Comparison of ENCODE assay signal across 15 mouse cellular contexts in genomic region chr19:46538213-46538612, GRCm38 (mm10). TPM values are rescaled to one million over a fixed set of nuclear protein-coding genes. Genes with fewer than 3 reads are reported as not detected.
DNase-seq lines count a peak whose midpoint lies in the region; ATAC-seq and TF ChIP-seq lines count a peak whose summit lies in the region.
"Had no signal": no experiment of that assay in that cellular context is flagged by ENCODE, and none has a peak within 500 bp of the region (broad histone marks: within the 10 kb centered on the region; RNA-seq: fewer than 3 reads in every experiment).

No protein-coding gene starts in this region.

- TF ChIP-seq CTCF in heart, postnatal 0 days (IDR thresholded peaks at IDR 0.05; ENCODE audit: low read depth), result peak; percentile 50
- TF ChIP-seq CTCF in brain, embryonic 14.5 days (IDR thresholded peaks at IDR 0.05; ENCODE audit: borderline replicate concordance, extremely low read depth, insufficient read depth, insufficient read length), result peak; percentile 11; the same call in 1 of the 2 replicates

- TF ChIP-seq POLR2A in brain, embryonic 14.5 days (IDR thresholded peaks at IDR 0.05; ENCODE audit: borderline replicate concordance, extremely low read depth, insufficient read depth, insufficient read length, poor library complexity, severe bottlenecking), result no peak

- no peak overlapping the region for H3K9ac ChIP-seq in heart, postnatal 0 days (replicated peaks; ENCODE audit: low read depth, low read length)
- H3K9ac ChIP-seq in stomach, embryonic 14.5 days (replicated peaks; ENCODE audit: low read depth, low read length), result no peak overlapping the region
- H3K9ac ChIP-seq in forebrain, embryonic 15.5 days (replicated peaks), result no peak overlapping the region
- H3K9ac ChIP-seq in hindbrain, embryonic 12.5 days, result no peak overlapping the region
- H3K9ac ChIP-seq: heart, embryonic 12.5 days; limb, embryonic 12.5 days had no signal

- H3K27me3 ChIP-seq in heart, postnatal 0 days (ENCODE audit: control insufficient read depth, insufficient read depth, low read length), result no peaks in the 10 kb centered on the region
- no peaks in the 10 kb centered on the region for H3K27me3 ChIP-seq in megakaryocyte, embryonic 14.5 days (replicated peaks)
- no peaks in the 10 kb centered on the region for H3K27me3 ChIP-seq in stomach, embryonic 14.5 days (ENCODE audit: control insufficient read depth, insufficient read depth, low read length)
- H3K27me3 ChIP-seq in forebrain, embryonic 15.5 days, result no peaks in the 10 kb centered on the region
- H3K27me3 ChIP-seq in hindbrain, embryonic 12.5 days, result no peaks in the 10 kb centered on the region
- H3K27me3 ChIP-seq: heart, embryonic 12.5 days; limb, embryonic 12.5 days had no signal

- ATAC-seq in heart, postnatal 0 days (ENCODE audit: insufficient read depth, low read depth), result no peak
- no peak for ATAC-seq in megakaryocyte, adult 5-6 weeks (ENCODE audit: poor library complexity, severe bottlenecking)
- ATAC-seq in stomach, embryonic 14.5 days (ENCODE audit: insufficient number of reproducible peaks, insufficient read depth, low FRiP score, low read depth), result peak; percentile 61; the same call in 1 of the 2 replicates
- ATAC-seq in forebrain, embryonic 15.5 days (replicated peaks), result no peak
- no peak for ATAC-seq in hindbrain, embryonic 12.5 days (ENCODE audit: low FRiP score)
- ATAC-seq: CD4-positive, CD25-positive, alpha-beta regulatory T cell, adult 4 months; hindbrain, embryonic 16.5 days had no signal

- no peaks in the 10 kb centered on the region for H3K9me3 ChIP-seq in heart, postnatal 0 days (replicated peaks; ENCODE audit: control insufficient read depth, low read length)
- no peaks in the 10 kb centered on the region for H3K9me3 ChIP-seq in megakaryocyte, embryonic 14.5 days
- no peaks in the 10 kb centered on the region for H3K9me3 ChIP-seq in stomach, embryonic 14.5 days (ENCODE audit: control insufficient read depth, low read depth, low read length)
- no peaks in the 10 kb centered on the region for H3K9me3 ChIP-seq in forebrain, embryonic 15.5 days
- H3K9me3 ChIP-seq in hindbrain, embryonic 12.5 days (replicated peaks), result no peaks in the 10 kb centered on the region
- H3K9me3 ChIP-seq: heart, embryonic 12.5 days; limb, embryonic 12.5 days had no signal

- no peak for DNase-seq in heart, postnatal 0 days (ENCODE audit: low spot score)
- no peak for DNase-seq in heart, adult 8-10 months (ENCODE audit: low spot score)
- DNase-seq in brain, embryonic 14.5 days (ENCODE audit: low read depth), result no peak
- DNase-seq: cerebellum, adult 8-10 months; midbrain, embryonic 14.5 days; right cerebral cortex, postnatal 4 days had no signal

- no peak overlapping the region for H3K4me3 ChIP-seq in heart, postnatal 0 days (ENCODE audit: low read depth, low read length)
- H3K4me3 ChIP-seq in megakaryocyte, embryonic 14.5 days (replicated peaks), result peak overlapping the region; percentile 72
- H3K4me3 ChIP-seq in stomach, embryonic 14.5 days (ENCODE audit: low read depth, low read length), result no peak overlapping the region
- H3K4me3 ChIP-seq in forebrain, embryonic 15.5 days, result no peak overlapping the region
- no peak overlapping the region for H3K4me3 ChIP-seq in hindbrain, embryonic 12.5 days
- H3K4me3 ChIP-seq: heart, embryonic 12.5 days; limb, embryonic 12.5 days had no signal

- WGBS in heart, postnatal 0 days, result 84% methylated on average over 6 of the region's 6 CpGs
- WGBS in stomach, embryonic 14.5 days, result 84% methylated on average over 6 of the region's 6 CpGs
- 90% methylated on average over 6 of the region's 6 CpGs for WGBS in forebrain, embryonic 15.5 days
- 88% methylated on average over 6 of the region's 6 CpGs for WGBS in hindbrain, embryonic 12.5 days

- H3K4me1 ChIP-seq in heart, postnatal 0 days (ENCODE audit: control insufficient read depth, insufficient read depth), result 0 out of 2 replicates have a peak, but pooled peaks cover under 1% of the 10 kb centered on the region
- peaks cover 27% of the 10 kb centered on the region for H3K4me1 ChIP-seq in megakaryocyte, embryonic 14.5 days
- peaks cover 12% of the 10 kb centered on the region; the same call in 1 of the 2 replicates for H3K4me1 ChIP-seq in stomach, embryonic 14.5 days (ENCODE audit: control insufficient read depth, insufficient read depth, low read length)
- H3K4me1 ChIP-seq in forebrain, embryonic 15.5 days, result peaks cover 5% of the 10 kb centered on the region
- H3K4me1 ChIP-seq in hindbrain, embryonic 12.5 days, result peaks cover 16% of the 10 kb centered on the region

- TF ChIP-seq EP300 in heart, postnatal 0 days (IDR thresholded peaks at IDR 0.05; ENCODE audit: low read depth), result no peak

- no peak overlapping the region for H3K4me2 ChIP-seq in heart, postnatal 0 days (ENCODE audit: low read depth, low read length)
- H3K4me2 ChIP-seq in stomach, embryonic 14.5 days (replicated peaks; ENCODE audit: low read depth, low read length), result no peak overlapping the region
- no peak overlapping the region for H3K4me2 ChIP-seq in forebrain, embryonic 15.5 days (replicated peaks)
- no peak overlapping the region for H3K4me2 ChIP-seq in hindbrain, embryonic 12.5 days (replicated peaks)
- H3K4me2 ChIP-seq: heart, embryonic 12.5 days; limb, embryonic 12.5 days had no signal

- no peak overlapping the region for H3K27ac ChIP-seq in heart, postnatal 0 days (ENCODE audit: low read depth)
- H3K27ac ChIP-seq in stomach, embryonic 14.5 days (ENCODE audit: low read length), result no peak overlapping the region
- H3K27ac ChIP-seq in forebrain, embryonic 15.5 days (replicated peaks), result no peak overlapping the region
- no peak overlapping the region for H3K27ac ChIP-seq in hindbrain, embryonic 12.5 days
- H3K27ac ChIP-seq: limb, embryonic 12.5 days had no signal

- peaks cover 23% of the 10 kb centered on the region for H3K36me3 ChIP-seq in heart, postnatal 0 days (replicated peaks; ENCODE audit: control insufficient read depth, insufficient read depth, low read length)
- peaks cover 47% of the 10 kb centered on the region for H3K36me3 ChIP-seq in megakaryocyte, embryonic 14.5 days (replicated peaks; ENCODE audit: low read length)
- H3K36me3 ChIP-seq in stomach, embryonic 14.5 days (ENCODE audit: control insufficient read depth, insufficient read depth, low read length), result no peaks in the 10 kb centered on the region; the same call in 1 of the 2 replicates
- H3K36me3 ChIP-seq in forebrain, embryonic 15.5 days, result peaks cover 33% of the 10 kb centered on the region
- H3K36me3 ChIP-seq in hindbrain, embryonic 12.5 days, result peaks cover 35% of the 10 kb centered on the region

RNA-seq across cellular contexts. Expression of gene Arl3, which starts 34.8 kb away (rescaled TPM):
- total RNA-seq in heart, postnatal 0 days (2014; rRNA removed; ENCODE audit: low replicate concordance), result 37.2 and 38.2 TPM in 2 replicates
- 79.5 and 80.6 TPM in 2 replicates for polyA plus RNA-seq in heart, postnatal 0 days (2015; fragmentation: Nextera tagmentation; extraction: Ambion mirVana)
- total RNA-seq in heart, adult 8-10 months (2022), result 10 to 100 TPM; 31.3 to 56.0 (median 43.5) TPM
- polyA plus RNA-seq in megakaryocyte, embryonic 14.5 days (2012; ENCODE audit: insufficient read depth, low replicate concordance), result 5.8 and 22.9 TPM in 2 replicates
- total RNA-seq in megakaryocyte, adult 5-6 weeks (2015), result 13.5 and 15.7 TPM in 2 replicates
- 13.2 and 21.6 TPM in 2 replicates for total RNA-seq in megakaryocyte, adult 5-6 weeks (2017)
- 169 and 180 TPM in 2 replicates for polyA plus RNA-seq in brain, embryonic 14.5 days (2012; rRNA removed)
- 89.4 and 98.7 TPM in 2 replicates for polyA plus RNA-seq in stomach, embryonic 14.5 days (2014; fragmentation: Nextera tagmentation; extraction: Ambion mirVana)
- 238 and 241 TPM in 2 replicates for polyA plus RNA-seq in forebrain, embryonic 15.5 days (2015; fragmentation: Nextera tagmentation; extraction: Ambion mirVana)
- 190 and 196 TPM in 2 replicates for polyA plus RNA-seq in hindbrain, embryonic 12.5 days (2016; fragmentation: Nextera tagmentation; extraction: Ambion mirVana)

RNA-seq across cellular contexts. Expression of gene Sfxn2, which starts 35.0 kb away (rescaled TPM):
- total RNA-seq in heart, postnatal 0 days (2014; rRNA removed; ENCODE audit: low replicate concordance), result 4.2 and 5.9 TPM in 2 replicates
- 4.6 and 5.1 TPM in 2 replicates for polyA plus RNA-seq in heart, postnatal 0 days (2015; fragmentation: Nextera tagmentation; extraction: Ambion mirVana)
- total RNA-seq in heart, adult 8-10 months (2022), result 1 to 10 TPM; 2.2 to 4.9 (median 2.7) TPM
- polyA plus RNA-seq in megakaryocyte, embryonic 14.5 days (2012; ENCODE audit: insufficient read depth, low replicate concordance), result 0.38 TPM in 1 of 2 replicates, not detected in the other
- total RNA-seq in megakaryocyte, adult 5-6 weeks (2015), result 5.2 and 6.6 TPM in 2 replicates
- 7.7 and 9.6 TPM in 2 replicates for total RNA-seq in megakaryocyte, adult 5-6 weeks (2017)
- polyA plus RNA-seq in brain, embryonic 14.5 days (2012; rRNA removed), result 11.8 and 12.6 TPM in 2 replicates
- 19.3 and 20.8 TPM in 2 replicates for polyA plus RNA-seq in stomach, embryonic 14.5 days (2014; fragmentation: Nextera tagmentation; extraction: Ambion mirVana)
- 12.6 and 13.7 TPM in 2 replicates for polyA plus RNA-seq in forebrain, embryonic 15.5 days (2015; fragmentation: Nextera tagmentation; extraction: Ambion mirVana)
- 14.6 and 15.0 TPM in 2 replicates for polyA plus RNA-seq in hindbrain, embryonic 12.5 days (2016; fragmentation: Nextera tagmentation; extraction: Ambion mirVana)

RNA-seq across cellular contexts. Expression of gene Trim8, which starts 36.7 kb away (rescaled TPM):
- 35.9 and 48.3 TPM in 2 replicates for total RNA-seq in heart, postnatal 0 days (2014; rRNA removed; ENCODE audit: low replicate concordance)
- 14.3 and 14.6 TPM in 2 replicates for polyA plus RNA-seq in heart, postnatal 0 days (2015; fragmentation: Nextera tagmentation; extraction: Ambion mirVana)
- 10 to 100 TPM; 31.5 to 38.8 (median 37.6) TPM for total RNA-seq in heart, adult 8-10 months (2022)
- 207 and 435 TPM in 2 replicates for polyA plus RNA-seq in megakaryocyte, embryonic 14.5 days (2012; ENCODE audit: insufficient read depth, low replicate concordance)
- 14.1 and 18.2 TPM in 2 replicates for total RNA-seq in megakaryocyte, adult 5-6 weeks (2015)
- total RNA-seq in megakaryocyte, adult 5-6 weeks (2017), result 18.0 and 20.1 TPM in 2 replicates
- polyA plus RNA-seq in brain, embryonic 14.5 days (2012; rRNA removed), result 35.3 and 63.0 TPM in 2 replicates
- 22.3 and 23.5 TPM in 2 replicates for polyA plus RNA-seq in stomach, embryonic 14.5 days (2014; fragmentation: Nextera tagmentation; extraction: Ambion mirVana)
- 28.0 and 29.4 TPM in 2 replicates for polyA plus RNA-seq in forebrain, embryonic 15.5 days (2015; fragmentation: Nextera tagmentation; extraction: Ambion mirVana)
- 41.8 and 44.7 TPM in 2 replicates for polyA plus RNA-seq in hindbrain, embryonic 12.5 days (2016; fragmentation: Nextera tagmentation; extraction: Ambion mirVana)
